Mouse (Mus musculus) olfactory bulb, adult 2 months (tissue): ENCODE measurements around the gene Serpina3k.

ENCODE experiments used
- CTCF ChIP-seq: fragments of 200-500 bp; IDR thresholded peaks from 2 replicates; pipeline ENCODE4 v1.5.1; 2012; ENCODE audit warnings: low read depth, mild to moderate bottlenecking, low read length, moderate library complexity; ENCODE audit not compliant: insufficient read depth
- POLR2A ChIP-seq: fragments of 200-500 bp; IDR thresholded peaks from 2 replicates; pipeline ENCODE4 v1.6.1; 2012; ENCODE audit warnings: mild to moderate bottlenecking, low read depth, low read length, moderate library complexity; ENCODE audit not compliant: insufficient read depth

GRCm38 (mm10) chr12:104293963-104294362 is 44.3 kb upstream of the Serpina3k start:
- TF ChIP-seq POLR2A (no peak), CTCF (no peak)
